8 mouse cellular contexts compared by ENCODE assay signal in the genomic region with DNA sequence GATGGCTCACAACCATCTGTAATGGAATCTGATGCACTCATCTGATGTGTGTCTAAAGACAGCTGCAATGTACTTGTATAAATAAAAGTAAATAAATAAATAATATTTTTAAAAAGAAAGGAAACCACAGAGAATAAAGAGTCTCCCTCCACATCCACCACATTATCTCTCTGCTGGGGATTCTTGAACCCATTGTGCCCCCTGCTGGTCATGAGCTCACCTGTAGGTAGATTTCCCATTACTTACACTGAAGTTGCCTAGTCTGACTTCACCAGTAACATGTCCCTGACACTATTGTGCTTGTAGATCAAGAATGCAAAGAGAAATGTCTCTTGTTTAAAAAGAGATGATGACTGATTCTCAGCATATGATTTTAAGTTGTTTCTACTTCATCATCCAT.
DNase-seq lines count a peak whose midpoint lies in the region; ATAC-seq and TF ChIP-seq lines count a peak whose summit lies in the region.
"Not testable (repeated sequence)": the region's sequence is repeated elsewhere in the genome, so short reads cannot be mapped to it uniquely, and the experiment has no call there.

No protein-coding gene starts in this region.

- H3K27me3 ChIP-seq in CH12.LX (replicated peaks); liver, adult 2 months (ENCODE audit: control insufficient read depth, insufficient read depth, low read length): not testable (repeated sequence)

- not testable (repeated sequence) for TF ChIP-seq POLR2A in CH12.LX (IDR thresholded peaks at IDR 0.05; ENCODE audit: low read depth, low read length); liver, adult 2 months (IDR thresholded peaks at IDR 0.05; ENCODE audit: extremely low read depth, insufficient read depth, low read length)

- not testable (repeated sequence) for H3K9me3 ChIP-seq in CH12.LX (replicated peaks; ENCODE audit: low read length)

- peak in 1 of 2 experiments; percentile 45; a peak in 2 of 4 replicates for TF ChIP-seq CTCF in CH12.LX (conservative IDR thresholded peaks at IDR 0.05 in 1 of 2, IDR thresholded peaks at IDR 0.05 in 1 of 2; ENCODE audit: low read depth in 2 of 2, low read length in 2 of 2)
- not testable (repeated sequence) for TF ChIP-seq CTCF in liver, adult 2 months (IDR thresholded peaks at IDR 0.05; ENCODE audit: low read depth, low read length)

- H3K4me3 ChIP-seq in CH12.LX (replicated peaks in 1 of 3; ENCODE audit: low read depth in 2 of 3, low read length in 2 of 3, poor library complexity in 1 of 3); liver, adult 2 months (ENCODE audit: insufficient read depth, low read depth, low read length): not testable (repeated sequence)

- not testable (repeated sequence) for TF ChIP-seq EP300 in CH12.LX (IDR thresholded peaks at IDR 0.05; ENCODE audit: low read length)

- TF ChIP-seq RAD21 in CH12.LX (IDR thresholded peaks at IDR 0.05; ENCODE audit: low read depth, low read length) = peak; percentile 15

- H3K9ac ChIP-seq in CH12.LX (ENCODE audit: insufficient read depth, low read depth); liver, adult 2 months (ENCODE audit: low read depth, low read length): not testable (repeated sequence)

- not testable (repeated sequence) for H3K27ac ChIP-seq in CH12.LX (ENCODE audit: insufficient read depth, low read depth); liver, adult 2 months (replicated peaks; ENCODE audit: insufficient read depth, low read depth, low read length)

- H3K4me2 ChIP-seq in CH12.LX (ENCODE audit: insufficient read depth, low read depth, poor library complexity, severe bottlenecking) = not testable (repeated sequence)

- H3K79me2 ChIP-seq in CH12.LX (replicated peaks; ENCODE audit: control insufficient read depth, extremely low read depth, insufficient read depth, poor library complexity, severe bottlenecking); liver, adult 2 months (ENCODE audit: control insufficient read depth, insufficient read depth, low read length): not testable (repeated sequence)

- in situ Hi-C loops in CH12.LX (cut with MboI; ENCODE audit: low pct_ligation_motif_present, low pct_unique_long_range_greater_than_20kb, low sequenced_read_pairs) = not testable (repeated sequence)

- DNase-seq in 416B (ENCODE audit: low read depth) = peak; percentile 78
- DNase-seq in CH12.LX (ENCODE audit: extremely low read depth) = peak; percentile 21
- peak; percentile 9 for DNase-seq in adrenal gland, adult 8-10 months
- DNase-seq in liver, adult 2 months (ENCODE audit: extremely low read depth, low read depth, low spot score) = peak; percentile 9
- DNase-seq in spleen, postnatal 4 days (ENCODE audit: low spot score in 2 of 2) = peak; percentile 17 to 63
- peak; percentile 63 for DNase-seq in thymus, postnatal 25 days

- not testable (repeated sequence) for H3K36me3 ChIP-seq in CH12.LX (replicated peaks in 1 of 2; ENCODE audit: control insufficient read depth in 1 of 2, insufficient read depth in 1 of 2, low read length in 1 of 2); liver, adult 2 months (ENCODE audit: control insufficient read depth, insufficient read depth, low read length)

- dilution Hi-C loops in CH12.LX (cut with MboI; ENCODE audit: extremely low pct_ligation_motif_present, extremely low pct_unique_long_range_greater_than_20kb, low sequenced_read_pairs) = not testable (repeated sequence)

- peak; percentile 81 for ATAC-seq in granulocyte monocyte progenitor cell, adult 5-6 weeks (replicated peaks; ENCODE audit: poor library complexity, severe bottlenecking)
- ATAC-seq in megakaryocyte-erythroid progenitor cell, adult 5-6 weeks (replicated peaks; ENCODE audit: low FRiP score, low TSS enrichment, poor library complexity, severe bottlenecking) = peak; percentile 73

- H3K4me1 ChIP-seq in CH12.LX (ENCODE audit: control insufficient read depth in 1 of 2, insufficient read depth in 2 of 2); liver, adult 2 months (ENCODE audit: control insufficient read depth, insufficient read depth, low read length): not testable (repeated sequence)

TF ChIP-seq in CH12.LX, 34 proteins besides CTCF, POLR2A, EP300 and RAD21:
- TF ChIP-seq SMC3 (IDR thresholded peaks at IDR 0.05; ENCODE audit: low read depth, low read length) = peak; percentile 30

Comparison
In these comparisons a context has a peak if more than half of its experiments do, and no peak if none do; other contexts are left out.
1. DNase-seq: peak in every context shown above with its lines; median percentile 78 in 416B; 63 in thymus, postnatal 25 days; 40 in spleen, postnatal 4 days; 21 in CH12.LX; 9 in adrenal gland, adult 8-10 months; 9 in liver, adult 2 months.